Mouse (Mus musculus) monocyte, adult 5-6 weeks (primary cell): ENCODE measurements around the gene Zbtb46. TPM values are rescaled to one million over a fixed set of nuclear protein-coding genes. Genes with fewer than 3 reads are reported as not detected.

Source experiments
- ATAC-seq: fragments of 153-309, 156-312 bp; replicated peaks from 2 replicates; pipeline ENCODE4 v1.8.0; 2017; ENCODE audit warnings: mild to moderate bottlenecking; ENCODE audit not compliant: low TSS enrichment, insufficient number of reproducible peaks, severe bottlenecking, poor library complexity, low FRiP score
- total RNA-seq: library from RNA; stranded (forward); fragments of 200-1000, 200-491, 200-594 nt; gene quantifications from 3 replicates; pipeline ENCODE4 v1.2.3, GENCODE M21; 2017

Gene Zbtb46
- total RNA-seq, 1 experiment from 2014 or later: 4.3 TPM

- no peak; the same call in 1 of the 2 replicates for ATAC-seq
Observed at GRCm38 (mm10) chr2:181471246-181471645, 12.0 kb upstream of the Zbtb46 start.

DNA sequence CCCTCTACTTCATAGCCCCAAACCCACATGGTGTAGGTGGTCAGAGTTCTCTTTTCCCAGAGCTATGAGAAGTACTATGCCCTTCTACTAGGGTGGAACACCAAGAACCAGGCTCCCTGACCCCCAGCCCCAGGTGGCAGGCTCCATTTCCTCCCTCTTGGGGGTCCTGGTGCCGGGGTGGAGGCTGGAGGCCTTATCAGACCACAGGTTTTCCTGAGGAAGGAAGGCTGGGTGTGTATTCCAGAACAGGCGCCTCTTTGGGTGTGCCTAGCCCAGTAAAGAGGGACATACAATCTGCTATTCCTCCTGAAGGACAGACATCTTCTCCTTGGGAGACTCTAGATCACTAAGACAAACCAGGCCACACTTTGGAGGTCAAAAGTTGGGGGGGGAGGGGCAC lies 11.1 kb upstream of the Zbtb46 start:
- ATAC-seq: no peak

GRCm38 (mm10) chr2:181465423-181465822 lies 6.2 kb upstream of the Zbtb46 start:
- ATAC-seq: no peak

DNA sequence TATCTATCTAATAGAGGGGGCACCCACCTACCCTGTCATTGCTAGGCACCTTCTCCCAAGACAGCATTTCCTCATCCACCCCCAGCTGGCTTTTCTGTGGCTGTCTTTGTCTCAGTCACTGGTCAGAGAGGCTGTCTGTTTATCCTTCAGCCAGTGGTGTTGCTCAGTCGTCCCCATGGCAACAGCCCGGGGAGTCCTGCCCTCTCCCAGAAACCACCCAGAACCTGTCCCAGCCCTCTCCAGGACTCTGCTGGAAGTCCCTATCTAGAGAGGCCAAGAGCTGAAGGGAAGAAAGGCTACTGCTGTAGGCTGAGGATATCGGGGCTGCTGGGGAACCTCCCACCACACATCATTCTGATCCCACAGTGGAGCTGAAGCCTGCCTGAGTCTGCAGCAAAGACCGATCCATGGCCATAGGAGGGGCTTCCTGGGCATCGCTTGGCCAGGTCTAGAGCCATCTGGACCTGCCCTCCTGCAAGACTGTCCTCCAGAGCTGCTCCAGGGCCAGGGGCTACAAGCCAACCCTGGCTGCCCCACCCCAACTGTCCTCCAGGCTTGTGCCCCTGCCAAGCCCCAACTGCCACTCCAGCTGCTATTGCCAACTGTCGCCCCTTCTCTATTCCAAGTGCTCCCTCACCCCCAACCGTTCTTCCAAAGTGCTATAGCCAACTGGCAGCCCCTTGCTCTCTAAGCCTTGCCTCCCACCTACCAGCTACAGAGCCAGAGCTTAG lies 3.9 kb upstream of the Zbtb46 start:
- ATAC-seq: no peak

DNA sequence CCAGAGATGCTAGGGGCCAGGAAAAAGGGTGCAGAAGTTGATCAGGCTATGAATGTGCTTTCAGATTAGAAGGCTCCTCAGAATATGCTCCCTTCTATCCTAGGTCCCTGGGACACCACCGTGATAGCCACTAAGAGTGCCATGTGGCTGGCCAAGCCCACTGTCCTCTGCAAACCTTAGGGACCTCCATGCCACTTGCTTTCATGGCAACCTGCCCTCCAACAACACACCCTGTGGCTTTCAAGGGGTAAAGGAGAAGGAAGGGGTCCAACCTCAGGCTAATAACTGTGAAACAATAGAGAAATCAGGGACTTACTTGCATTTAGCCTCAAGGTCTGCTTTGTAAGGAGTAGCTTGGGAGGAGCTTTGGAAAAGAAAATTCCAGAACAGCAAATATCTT lies 3.4 kb upstream of the Zbtb46 start:
- ATAC-seq: no peak

GRCm38 (mm10) chr2:181461536-181462100 lies 2.4 kb upstream of the Zbtb46 start:
- ATAC-seq: no peak

GRCm38 (mm10) chr2:181459673-181460621 lies 721 bp upstream of the Zbtb46 start:
- ATAC-seq: peak; percentile 29; the same call in 1 of the 2 replicates

GRCm38 (mm10) chr2:181458411-181459152 lies 644 bp downstream of the Zbtb46 start:
- ATAC-seq: no peak

DNA sequence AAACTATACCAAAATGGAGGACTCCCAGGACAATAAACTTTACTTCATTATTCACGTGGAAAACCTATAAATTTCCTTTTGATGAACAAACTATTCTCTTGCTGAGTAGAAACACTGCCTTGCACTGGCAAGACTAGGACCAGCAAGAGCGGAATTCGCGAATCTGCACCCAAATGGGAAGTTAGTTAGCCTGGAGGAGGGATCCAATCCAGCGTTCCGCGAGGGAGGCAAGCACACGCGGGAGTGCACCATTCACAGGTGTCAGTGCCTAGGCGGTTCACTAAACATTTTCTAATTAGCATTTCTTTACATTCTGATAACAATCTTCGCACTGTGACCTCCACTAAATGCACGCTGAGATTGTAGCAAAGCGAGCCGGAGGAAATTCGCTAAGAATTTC lies 1.4 kb downstream of the Zbtb46 start:
- ATAC-seq: no peak

DNA sequence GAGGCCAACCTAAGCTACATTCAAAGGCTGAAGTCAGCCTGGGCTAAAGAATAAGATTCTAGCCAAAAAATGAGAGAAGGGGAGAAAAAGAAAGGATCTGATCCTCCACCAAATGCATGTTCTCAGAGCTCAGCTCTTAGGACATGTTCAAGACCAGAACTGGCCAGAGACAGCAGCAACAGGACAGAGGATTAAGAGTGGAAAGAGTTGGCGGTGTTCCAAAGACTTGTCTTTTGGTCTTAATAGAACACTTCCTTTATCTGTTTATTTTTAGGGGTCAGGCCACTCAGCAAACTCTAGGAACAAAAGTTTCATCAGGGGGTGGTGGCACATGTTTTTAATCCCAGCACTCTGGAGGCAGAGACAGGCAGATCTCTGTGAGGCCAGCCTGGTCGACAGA lies 3.3 kb downstream of the Zbtb46 start:
- no peak for ATAC-seq

DNA sequence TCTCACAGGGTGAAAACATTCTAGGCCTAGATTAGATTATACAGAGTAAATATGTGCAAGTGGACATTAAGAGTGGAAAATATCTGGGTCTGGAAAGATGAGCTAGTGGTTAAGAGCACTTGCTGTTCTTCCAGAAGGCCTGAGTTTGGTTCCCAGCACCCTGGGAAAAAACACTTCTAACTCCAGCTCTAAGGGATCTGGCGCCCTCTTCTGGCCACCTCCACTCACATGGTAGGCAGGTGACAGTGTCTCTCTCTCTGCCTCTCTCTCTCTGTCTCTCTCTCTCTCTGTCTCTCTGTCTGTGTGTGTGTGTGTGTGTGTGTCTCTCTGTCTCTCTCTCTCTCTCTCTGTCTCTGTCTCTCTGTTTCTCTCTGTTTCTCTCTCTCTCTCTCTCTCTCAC lies 6.0 kb downstream of the Zbtb46 start:
- no peak for ATAC-seq

DNA sequence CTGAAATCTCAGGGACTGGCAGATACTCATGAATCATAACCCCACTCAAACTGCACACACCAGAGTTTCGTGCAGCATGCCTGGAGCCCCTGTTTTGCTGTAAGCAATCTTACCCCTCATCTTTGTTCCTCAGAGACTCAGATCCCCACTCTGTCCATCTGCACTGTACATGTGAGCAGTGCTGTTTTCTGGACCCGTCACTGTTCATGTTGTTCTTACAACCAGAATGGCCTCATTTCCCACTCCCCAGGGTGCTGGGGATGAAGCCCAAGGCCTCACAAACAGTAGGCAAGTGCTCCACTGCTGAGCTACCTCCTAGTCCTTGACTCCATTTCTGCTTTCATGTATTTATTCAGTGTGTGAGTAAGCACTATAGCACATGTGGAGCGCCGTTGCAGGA lies 7.0 kb downstream of the Zbtb46 start:
- no peak for ATAC-seq

DNA sequence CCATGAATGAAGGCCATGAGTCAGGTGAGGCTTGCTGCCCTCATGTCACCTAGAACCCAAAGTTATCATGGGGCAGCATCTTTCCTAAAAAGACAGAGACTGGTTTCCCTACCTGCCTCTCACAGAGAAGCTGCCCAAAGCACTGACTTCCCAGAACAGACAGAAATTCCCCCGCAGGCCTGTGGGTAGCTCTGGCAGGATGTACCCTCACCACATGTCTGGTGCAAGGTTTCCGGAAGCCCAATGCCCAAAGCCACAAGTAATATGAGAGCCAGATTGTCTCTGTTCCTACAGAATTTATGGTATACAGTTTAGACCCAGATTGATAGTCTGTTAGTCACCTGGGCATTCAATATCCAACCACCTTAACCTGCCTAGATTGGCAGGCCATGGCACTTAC lies 16.2 kb downstream of the Zbtb46 start:
- ATAC-seq: no peak

DNA sequence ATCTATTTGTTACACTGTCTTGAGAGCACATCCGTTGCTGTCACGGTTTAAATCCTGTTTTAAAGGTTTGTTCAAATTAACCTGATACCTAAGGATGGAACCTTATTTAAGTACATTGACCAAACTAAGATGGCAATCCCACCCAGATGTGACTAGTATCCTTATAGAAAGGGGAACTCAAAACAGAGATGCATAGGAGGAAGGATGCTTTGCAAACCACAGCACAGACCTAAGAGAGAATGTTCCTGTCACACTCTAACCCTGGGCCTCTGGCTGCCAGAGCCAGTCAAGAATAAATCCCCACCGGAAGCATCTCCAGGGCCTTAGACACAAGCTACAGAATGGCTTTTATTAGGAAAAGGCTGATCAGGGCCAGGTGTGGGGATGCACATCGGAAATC lies 21.1 kb downstream of the Zbtb46 start:
- ATAC-seq: 0 out of 2 replicates have a peak, but pooled peaks have one; percentile 18

GRCm38 (mm10) chr2:181436246-181436645 lies 23.0 kb downstream of the Zbtb46 start:
- peak; percentile 92 for ATAC-seq

GRCm38 (mm10) chr2:181423834-181424233 lies 35.4 kb downstream of the Zbtb46 start:
- no peak for ATAC-seq

- no peak for ATAC-seq
Observed at GRCm38 (mm10) chr2:181420903-181421638, 38.2 kb downstream of the Zbtb46 start.

DNA sequence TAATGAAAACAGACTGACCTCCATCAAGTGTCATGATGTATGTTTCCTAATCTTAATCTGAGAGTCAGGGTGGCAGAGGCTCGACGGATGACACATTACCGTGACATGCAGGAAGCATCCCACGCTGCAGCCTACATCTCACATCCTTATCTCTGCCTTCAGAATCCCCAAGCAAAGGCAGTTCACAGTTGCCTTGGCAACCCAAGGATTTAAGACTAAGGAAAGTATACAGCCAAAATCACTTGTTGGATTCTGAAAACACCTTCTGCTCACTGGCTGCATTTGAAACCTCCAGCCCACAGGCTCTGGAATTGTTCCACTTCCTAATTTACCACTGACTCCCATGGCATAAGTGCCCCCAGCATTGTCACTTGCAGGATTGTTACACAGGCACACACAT lies 38.8 kb downstream of the Zbtb46 start:
- ATAC-seq: no peak
